Mouse (Mus musculus) ES-Bruce4 (cell line): ENCODE data around the gene Tbl3. TPM values are rescaled to one million over a fixed set of nuclear protein-coding genes. Genes with fewer than 3 reads are reported as not detected.

Source experiments
- H3K27ac ChIP-seq: 2 replicates; pipeline ENCODE4 v1.5.1; 2012; ENCODE audit warnings: low read length, inconsistent platforms; ENCODE audit not compliant: insufficient read depth
- H3K27me3 ChIP-seq: 2 replicates; pipeline ENCODE4 v1.6.1; 2012; ENCODE audit warnings: mild to moderate bottlenecking, low read length, inconsistent platforms; ENCODE audit not compliant: control insufficient read depth, poor library complexity, insufficient read depth, severe bottlenecking
- H3K36me3 ChIP-seq: 2 replicates; pipeline ENCODE4 v1.6.1; 2012; ENCODE audit warnings: inconsistent platforms, mild to moderate bottlenecking, low read length, moderate library complexity; ENCODE audit not compliant: control insufficient read depth, poor library complexity, insufficient read depth, severe bottlenecking
- H3K4me1 ChIP-seq: one replicate; pipeline ENCODE4 v1.8.1; 2011; ENCODE audit warnings: low read length; ENCODE audit not compliant: control insufficient read depth, insufficient read depth
- H3K4me3 ChIP-seq: 2 replicates; pipeline ENCODE4 v1.5.1; 2011; ENCODE audit warnings: low read depth, mild to moderate bottlenecking, low read length
- H3K9ac ChIP-seq: 2 replicates; pipeline ENCODE4 v1.6.1; 2012; ENCODE audit warnings: low read depth, mild to moderate bottlenecking, inconsistent platforms; ENCODE audit not compliant: poor library complexity, severe bottlenecking
- H3K9me3 ChIP-seq: replicated peaks from 2 replicates; pipeline ENCODE4 v1.6.1; 2012; ENCODE audit warnings: mild to moderate bottlenecking, low read length, inconsistent platforms; ENCODE audit not compliant: control insufficient read depth, poor library complexity, insufficient read depth, severe bottlenecking
- CTCF ChIP-seq: IDR thresholded peaks from one replicate; pipeline ENCODE4 v1.8.1; 2011; ENCODE audit warnings: low read depth, low read length
- EP300 ChIP-seq: IDR thresholded peaks from 2 replicates; pipeline ENCODE4 v1.6.1; 2011; ENCODE audit warnings: low read depth, low read length; ENCODE audit not compliant: insufficient read depth
- POLR2A ChIP-seq: IDR thresholded peaks from one replicate; pipeline ENCODE4 v1.8.1; 2011; ENCODE audit warnings: low read length; ENCODE audit not compliant: insufficient read depth
- polyA plus RNA-seq: library from polyadenylated mRNA; stranded (reverse); fragments of >200 nt; gene quantifications from 2 replicates; pipeline ENCODE4 v1.2.4, GENCODE M21; 2011; ENCODE audit warnings: low read depth; ENCODE audit not compliant: missing spikeins, insufficient read depth, insufficient read length

The Tbl3 gene
- polyA plus RNA-seq, 1 experiment = 44.4 TPM

DNA sequence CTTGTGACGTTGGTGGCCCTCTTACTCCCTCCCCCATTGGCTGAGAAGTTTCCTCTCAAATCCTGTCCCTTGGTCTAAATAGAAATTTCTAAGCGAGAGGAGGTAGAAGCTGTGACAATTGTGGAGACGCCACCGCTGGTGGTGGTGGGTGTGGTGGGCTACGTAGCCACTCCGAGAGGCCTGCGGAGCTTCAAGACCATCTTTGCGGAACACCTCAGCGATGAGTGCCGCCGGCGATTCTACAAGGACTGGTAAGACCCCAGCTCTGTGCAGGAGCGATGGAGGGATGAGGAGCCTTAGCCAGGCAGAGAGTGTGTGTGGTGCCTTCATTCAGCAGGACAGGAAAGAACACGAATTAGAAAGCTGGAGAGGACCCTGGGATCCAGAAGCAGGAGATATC, 23.3 kb upstream of the Tbl3 start:
- TF ChIP-seq POLR2A = no peak
- no peak for TF ChIP-seq CTCF
- no peak overlapping the region for H3K9ac ChIP-seq

DNA sequence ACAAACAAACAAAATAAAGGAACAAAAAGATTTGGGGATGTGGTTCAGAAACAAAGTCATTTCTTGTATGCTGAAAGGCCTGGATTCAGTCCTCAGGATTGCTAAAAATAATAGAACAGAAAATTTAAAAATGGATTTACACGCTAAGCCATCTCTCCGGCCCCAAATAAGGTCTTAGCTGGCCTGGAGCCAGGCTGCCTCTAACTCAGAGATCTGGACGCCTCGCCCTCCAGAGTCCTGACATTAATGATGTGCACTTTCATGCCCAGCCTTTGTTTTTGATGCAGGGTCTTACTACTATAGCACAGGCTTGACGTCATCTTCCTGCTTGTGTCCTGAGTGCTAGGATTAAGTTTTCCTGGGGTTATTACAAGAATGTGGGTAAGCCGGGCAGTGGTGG, 21.6 kb upstream of the Tbl3 start:
- Histone ChIP-seq H3K27ac (no peak overlapping the region), H3K27me3 (no peaks in the 10 kb centered on the region), H3K4me3 (no peak overlapping the region), H3K36me3 (no peaks in the 10 kb centered on the region), H3K4me1 (peaks cover 2% of the 10 kb centered on the region), H3K9ac (no peak overlapping the region), H3K9me3 (no peaks in the 10 kb centered on the region)
- no peak for TF ChIP-seq POLR2A
- TF ChIP-seq EP300 = no peak
- no peak for TF ChIP-seq CTCF

More for the DNA sequence above, 23.3 kb upstream of the Tbl3 start:
- Histone ChIP-seq H3K4me3 (no peak overlapping the region), H3K4me1 (peaks cover 2% of the 10 kb centered on the region), H3K27ac (no peak overlapping the region), H3K27me3 (no peaks in the 10 kb centered on the region), H3K36me3 (no peaks in the 10 kb centered on the region), H3K9me3 (no peaks in the 10 kb centered on the region)

DNA sequence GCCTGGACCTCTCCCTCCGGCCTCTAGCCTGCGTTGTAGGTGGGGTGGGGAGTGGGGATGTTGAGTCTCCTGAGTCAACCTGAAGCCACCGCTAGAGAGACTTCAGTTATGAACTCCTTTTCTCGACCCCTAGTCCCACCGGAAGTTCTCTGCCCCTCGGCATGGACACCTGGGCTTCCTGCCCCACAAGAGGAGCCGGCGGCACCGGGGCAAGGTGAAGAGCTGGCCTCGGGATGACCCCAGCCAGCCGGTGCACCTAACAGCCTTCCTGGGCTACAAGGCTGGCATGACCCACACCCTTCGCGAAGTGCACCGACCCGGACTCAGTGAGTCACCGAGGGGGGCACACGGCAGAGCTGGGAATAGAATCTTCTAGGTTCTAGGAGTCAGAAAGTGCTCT, 20.7 kb upstream of the Tbl3 start:
- Histone ChIP-seq H3K27ac (no peak overlapping the region), H3K4me1 (peaks cover 2% of the 10 kb centered on the region)

DNA sequence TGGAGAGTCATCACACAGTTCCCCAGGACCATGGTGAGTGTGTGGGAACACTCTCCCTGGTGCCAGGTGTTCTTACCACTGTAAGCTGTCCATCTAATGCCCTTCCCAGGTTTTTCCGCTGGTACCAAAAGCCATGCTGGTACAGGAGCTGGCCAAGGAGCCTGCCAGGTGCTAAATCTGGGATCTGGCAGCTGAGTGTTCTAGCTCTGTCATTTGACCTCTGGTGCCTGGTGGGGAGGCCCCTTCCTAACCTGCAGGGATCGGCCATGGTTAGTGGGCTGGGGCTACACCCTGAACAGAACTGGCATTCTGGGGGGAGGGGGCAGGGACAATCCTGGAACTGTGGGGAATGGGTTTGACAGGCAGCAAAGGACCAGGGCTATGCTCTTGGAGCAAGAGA, 20.2 kb upstream of the Tbl3 start, which contains the start of gene Rpl3l:
Gene Rpl3l (plus strand): TSS at position 203 of the 400 bp plus-strand sequence.
- H3K36me3 ChIP-seq = no peaks in the 10 kb centered on the region
- no peaks in the 10 kb centered on the region for H3K4me1 ChIP-seq
- H3K9ac ChIP-seq = peak within 1 kb of the TSS; percentile 30; the same call in 1 of the 2 replicates
- TF ChIP-seq EP300 (no peak), CTCF (no peak), POLR2A (no peak)
- H3K27me3 ChIP-seq = no peaks in the 10 kb centered on the region
- no peaks in the 10 kb centered on the region for H3K9me3 ChIP-seq
- H3K27ac ChIP-seq = no peak within 1 kb of the TSS
- peak within 1 kb of the TSS; percentile 31; the same call in 1 of the 2 replicates for H3K4me3 ChIP-seq

More for the DNA sequence above, 20.7 kb upstream of the Tbl3 start:
- Histone ChIP-seq H3K36me3 (no peaks in the 10 kb centered on the region), H3K9ac (peak overlapping the region; percentile 30; the same call in 1 of the 2 replicates), H3K4me3 (peak overlapping the region; percentile 31; the same call in 1 of the 2 replicates), H3K9me3 (no peaks in the 10 kb centered on the region), H3K27me3 (no peaks in the 10 kb centered on the region)
- TF ChIP-seq CTCF (no peak), POLR2A (no peak), EP300 (no peak)

DNA sequence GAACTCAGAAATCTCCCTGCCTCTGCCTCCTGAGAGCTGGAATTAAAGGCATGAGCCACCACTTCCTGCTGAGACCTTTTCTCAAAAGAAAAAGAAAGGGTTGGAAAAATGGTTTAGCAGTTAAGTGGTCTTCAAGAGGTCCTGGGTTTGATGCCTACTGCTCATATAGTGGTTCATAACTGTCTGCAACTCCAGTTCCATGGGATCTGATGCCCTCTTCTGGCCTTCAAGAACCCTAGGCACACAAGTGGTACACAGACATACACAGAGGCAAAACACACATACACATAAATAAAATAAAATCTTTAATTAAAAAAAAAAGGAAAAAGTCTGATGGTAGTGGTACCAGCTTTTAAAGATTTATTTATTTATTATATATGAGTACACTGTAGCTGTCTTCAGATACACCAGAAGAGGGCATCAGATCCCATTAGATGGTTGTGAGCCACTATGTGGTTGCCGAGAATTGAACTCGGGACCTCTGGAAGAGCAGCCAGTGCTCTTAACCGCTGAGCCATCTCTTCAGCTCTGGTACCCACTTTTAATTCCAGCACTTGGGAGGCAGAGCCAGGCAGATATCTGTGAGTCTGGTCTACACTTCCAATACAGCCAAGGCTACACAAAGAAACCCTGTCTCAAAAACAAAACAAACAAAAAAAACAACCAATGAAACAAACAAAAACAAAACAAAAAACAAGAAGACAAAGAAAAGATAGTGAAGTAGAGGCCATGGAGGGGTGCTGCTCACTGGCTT, 18.4 kb upstream of the Tbl3 start:
- H3K36me3 ChIP-seq = peaks cover 15% of the 10 kb centered on the region
- H3K27me3 ChIP-seq = no peaks in the 10 kb centered on the region
- H3K4me3 ChIP-seq = no peak overlapping the region
- H3K9ac ChIP-seq = no peak overlapping the region
- H3K4me1 ChIP-seq = no peaks in the 10 kb centered on the region
- no peak overlapping the region for H3K27ac ChIP-seq
- H3K9me3 ChIP-seq = no peaks in the 10 kb centered on the region
- TF ChIP-seq CTCF (no peak), POLR2A (no peak), EP300 (no peak)

DNA sequence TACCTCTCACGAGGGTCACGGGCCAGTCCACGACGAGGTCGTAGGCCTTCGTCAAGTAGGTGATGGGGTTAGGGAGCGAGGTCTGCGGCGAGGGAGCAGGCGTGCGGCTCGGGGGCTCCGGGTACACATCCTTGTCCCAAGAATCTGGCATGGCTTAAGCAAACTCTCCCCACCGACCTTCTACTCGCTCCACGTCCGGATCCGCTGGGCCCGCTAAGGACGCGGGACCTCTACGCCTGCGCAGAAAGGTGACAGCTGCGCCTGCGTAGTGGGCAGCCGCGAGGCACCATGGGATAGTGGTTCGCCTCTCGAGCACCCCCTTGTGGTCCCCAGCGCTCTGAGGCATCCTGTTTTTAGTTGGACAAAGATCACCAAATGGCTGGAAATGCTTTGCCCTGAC, 16.7 kb upstream of the Tbl3 start, which contains the start of gene Ndufb10:
Gene Ndufb10 (minus strand): TSS at position 295 of the 400 bp plus-strand sequence.
- Histone ChIP-seq H3K4me1 (no peaks in the 10 kb centered on the region), H3K27ac (peak within 1 kb of the TSS; percentile 47), H3K9ac (peak within 1 kb of the TSS; percentile 65), H3K9me3 (no peaks in the 10 kb centered on the region), H3K27me3 (no peaks in the 10 kb centered on the region), H3K4me3 (peak within 1 kb of the TSS; percentile 90), H3K36me3 (peaks cover 21% of the 10 kb centered on the region)
- TF ChIP-seq EP300 (no peak), CTCF (peak; percentile 92), POLR2A (peak; percentile 85)
